8 mouse cellular contexts compared by ENCODE assay signal in the genomic region with DNA sequence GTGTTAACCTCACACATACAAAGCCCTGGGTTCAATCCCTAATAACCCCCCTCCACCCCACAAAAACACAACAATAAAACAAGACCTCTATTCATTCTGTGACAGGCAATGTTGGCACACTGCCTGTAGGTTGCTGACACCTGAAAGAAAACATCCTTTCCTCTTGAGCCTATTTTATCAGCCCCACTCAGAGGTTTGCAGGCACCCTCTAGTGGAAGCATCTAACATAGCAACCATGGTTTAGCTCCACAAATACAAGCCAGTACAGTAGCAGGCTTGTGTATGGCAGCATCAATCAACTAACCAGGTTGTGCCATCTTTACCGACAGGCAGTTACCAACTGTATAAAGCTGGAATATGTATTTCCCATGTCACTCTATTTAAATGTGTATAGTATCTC. TPM values are rescaled to one million over a fixed set of nuclear protein-coding genes. Genes with fewer than 3 reads are reported as not detected.
DNase-seq lines count a peak whose midpoint lies in the region; TF ChIP-seq lines count a peak whose summit lies in the region.

No protein-coding gene starts in this region.

- TF ChIP-seq CTCF in brain, embryonic 14.5 days (IDR thresholded peaks at IDR 0.05; ENCODE audit: borderline replicate concordance, extremely low read depth, insufficient read depth, insufficient read length), result peak; percentile 69; the same call in 1 of the 2 replicates

- peak; percentile 54 to 55 for DNase-seq in left cerebral cortex, postnatal 10 days (ENCODE audit: extremely low spot score in 1 of 2, low spot score in 2 of 2)
- DNase-seq in left cerebral cortex, postnatal 36 days (ENCODE audit: low spot score in 2 of 2), result no peak
- peak; percentile 68 for DNase-seq in ES-CJ7 (ENCODE audit: low read depth, low spot score)
- DNase-seq in brain, embryonic 14.5 days (ENCODE audit: low read depth), result peak; percentile 78
- DNase-seq in forelimb bud, embryonic 11.5 days (ENCODE audit: low read depth, low spot score), result peak; percentile 39
- peak; percentile 28 to 54 for DNase-seq in kidney, postnatal 36 days
- peak; percentile 43 for DNase-seq in retina, postnatal 7 days (ENCODE audit: low read depth, low spot score)
- DNase-seq in urinary bladder, postnatal 36 days (ENCODE audit: low spot score in 2 of 2), result no peak

- TF ChIP-seq POLR2A in brain, embryonic 14.5 days (IDR thresholded peaks at IDR 0.05; ENCODE audit: borderline replicate concordance, extremely low read depth, insufficient read depth, insufficient read length, poor library complexity, severe bottlenecking), result no peak

- intact Hi-C loops in left cerebral cortex, postnatal 10 days (cut with DNase I), result loop anchor here (5.0 kb wide), 1 partner anchor 45 kb away; no protein-coding TSS in a partner anchor
- intact Hi-C loops in left cerebral cortex, postnatal 36 days (cut with DNase I), result no loop called here

RNA-seq across cellular contexts. Expression of gene Chp2, which starts 23.0 kb away (rescaled TPM):
- total RNA-seq in left cerebral cortex, postnatal 10 days (2021), result 1 to 10 TPM; 2.5 to 3.6 TPM
- total RNA-seq in left cerebral cortex, postnatal 36 days (2021), result 1 to 10 TPM; 2.3 to 4.7 TPM
- polyA plus RNA-seq in brain, embryonic 14.5 days (2012; rRNA removed), result 1.5 and 1.9 TPM in 2 replicates

RNA-seq across cellular contexts. Expression of gene Prkcb, which starts 46.3 kb away (rescaled TPM):
- total RNA-seq in left cerebral cortex, postnatal 10 days (2021), result 100 to 1,000 TPM; 792 to 820 TPM
- 1,000 to 10,000 TPM in 1 of 2 experiments, 100 to 1,000 TPM in 1; 978 to 1,072 TPM for total RNA-seq in left cerebral cortex, postnatal 36 days (2021)
- 44.9 and 74.2 TPM in 2 replicates for polyA plus RNA-seq in brain, embryonic 14.5 days (2012; rRNA removed)

RNA-seq across cellular contexts. Expression of gene Ern2, which starts 56.3 kb away (rescaled TPM):
- total RNA-seq in left cerebral cortex, postnatal 10 days (2021), result 1 to 10 TPM in 1 of 2 experiments, under 1 TPM in 1; 0.92 to 1.1 TPM
- total RNA-seq in left cerebral cortex, postnatal 36 days (2021), result under 1 TPM; 0.25 TPM
- polyA plus RNA-seq in brain, embryonic 14.5 days (2012; rRNA removed), result 1.8 and 1.9 TPM in 2 replicates

Comparison
In these comparisons a context has a peak if more than half of its experiments do, and no peak if none do; other contexts are left out.
1. DNase-seq: peak in left cerebral cortex, postnatal 10 days (2 of 2), ES-CJ7 (single experiment), brain, embryonic 14.5 days (single experiment), forelimb bud, embryonic 11.5 days (single experiment), kidney, postnatal 36 days (2 of 2) and retina, postnatal 7 days (single experiment); none in left cerebral cortex, postnatal 36 days (0 of 2) and urinary bladder, postnatal 36 days (0 of 2).